Mouse (Mus musculus): Measurements from ENCODE around the gene Acap1. TPM values are rescaled to one million over a fixed set of nuclear protein-coding genes. Genes with fewer than 3 reads are reported as not detected.

Acap1 gene
- total and polyA plus RNA-seq, 3 experiments = 39.6 to 70.9 (median 58.2) TPM

DNA sequence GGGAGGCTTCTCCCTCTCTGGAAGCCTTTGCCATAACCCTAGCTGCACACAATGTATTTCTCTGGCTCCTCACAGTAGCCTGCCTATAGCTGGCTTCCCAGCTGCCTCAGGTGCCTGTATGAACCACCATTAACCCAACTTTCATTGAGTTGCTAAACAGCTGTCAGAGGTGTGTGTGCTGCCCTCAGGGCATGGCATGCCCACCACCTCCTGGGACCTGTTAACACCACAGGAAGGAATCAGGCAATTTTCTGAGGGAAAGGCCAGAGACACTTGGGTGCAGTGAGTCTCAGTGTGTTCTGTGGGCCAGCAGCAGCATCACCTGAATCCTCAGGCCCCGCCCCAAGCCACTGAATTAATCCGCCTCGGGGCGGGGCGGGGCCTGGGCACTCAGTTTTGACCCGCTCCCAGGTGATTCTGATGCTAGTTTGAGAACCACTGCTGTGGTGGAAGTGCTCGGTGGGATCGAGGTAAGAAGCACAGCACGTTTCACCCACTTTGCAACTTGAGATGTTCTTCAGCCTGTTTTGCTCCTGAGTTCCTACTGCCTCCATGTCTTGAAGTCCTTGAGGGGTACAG, 43.2 kb upstream of the Acap1 start:
- in situ Hi-C loops (cut with MboI; ENCODE audit: low pct_ligation_motif_present, low pct_unique_long_range_greater_than_20kb, low sequenced_read_pairs) = no loop called here
- Histone ChIP-seq H3K9ac (ENCODE audit: insufficient read depth, low read depth) (no peak overlapping the region), H3K36me3 (replicated peaks in 1 of 2; ENCODE audit: control insufficient read depth in 1 of 2, insufficient read depth in 1 of 2, low read length in 1 of 2) (peaks cover 0 to 5% of the 10 kb centered on the region in 2 experiments), H3K79me2 (replicated peaks; ENCODE audit: control insufficient read depth, extremely low read depth, insufficient read depth, poor library complexity, severe bottlenecking) (no peaks in the 10 kb centered on the region), H3K27ac (ENCODE audit: insufficient read depth, low read depth) (no peak overlapping the region), H3K4me1 (ENCODE audit: control insufficient read depth in 1 of 2, insufficient read depth in 2 of 2) (peaks cover 0 to 36% of the 10 kb centered on the region in 2 experiments; a peak in 3 of 4 replicates), H3K27me3 (replicated peaks) (peaks cover 65% of the 10 kb centered on the region), H3K4me2 (ENCODE audit: insufficient read depth, low read depth, poor library complexity, severe bottlenecking) (no peak overlapping the region), H3K4me3 (replicated peaks in 1 of 3; ENCODE audit: low read depth in 2 of 3, low read length in 2 of 3, poor library complexity in 1 of 3) (no peak overlapping the region), H3K9me3 (replicated peaks; ENCODE audit: low read length) (no peaks in the 10 kb centered on the region)
- TF ChIP-seq ETS1 (conservative IDR thresholded peaks at IDR 0.05; ENCODE audit: low read depth, low read length) (no peak), MEF2A (IDR thresholded peaks at IDR 0.05; ENCODE audit: borderline replicate concordance, low read depth, low read length) (no peak), RAD21 (IDR thresholded peaks at IDR 0.05; ENCODE audit: low read depth, low read length) (no peak), SIN3A (IDR thresholded peaks at IDR 0.05; ENCODE audit: low read length) (no peak), ZKSCAN1 (IDR thresholded peaks at IDR 0.05; ENCODE audit: borderline replicate concordance, low read depth, low read length) (no peak), UBTF (IDR thresholded peaks at IDR 0.05; ENCODE audit: low read depth, low read length) (no peak)
- no peak for DNase-seq (ENCODE audit: extremely low read depth)
- dilution Hi-C loops (cut with MboI; ENCODE audit: extremely low pct_ligation_motif_present, extremely low pct_unique_long_range_greater_than_20kb, low sequenced_read_pairs) = no loop called here

- Histone ChIP-seq H3K79me2 (replicated peaks; ENCODE audit: control insufficient read depth, extremely low read depth, insufficient read depth, poor library complexity, severe bottlenecking) (no peaks in the 10 kb centered on the region), H3K36me3 (replicated peaks in 1 of 2; ENCODE audit: control insufficient read depth in 1 of 2, insufficient read depth in 1 of 2, low read length in 1 of 2) (peaks cover 0 to 2% of the 10 kb centered on the region in 2 experiments), H3K9me3 (replicated peaks; ENCODE audit: low read length) (no peaks in the 10 kb centered on the region), H3K9ac (ENCODE audit: insufficient read depth, low read depth) (no peak overlapping the region), H3K27ac (ENCODE audit: insufficient read depth, low read depth) (no peak overlapping the region), H3K4me1 (ENCODE audit: control insufficient read depth in 1 of 2, insufficient read depth in 2 of 2) (peaks cover 0 to 36% of the 10 kb centered on the region in 2 experiments; a peak in 3 of 4 replicates), H3K27me3 (replicated peaks) (peaks cover 65% of the 10 kb centered on the region), H3K4me3 (replicated peaks in 1 of 3; ENCODE audit: low read depth in 2 of 3, low read length in 2 of 3, poor library complexity in 1 of 3) (no peak overlapping the region), H3K4me2 (ENCODE audit: insufficient read depth, low read depth, poor library complexity, severe bottlenecking) (no peak overlapping the region)
- dilution Hi-C loops (cut with MboI; ENCODE audit: extremely low pct_ligation_motif_present, extremely low pct_unique_long_range_greater_than_20kb, low sequenced_read_pairs) = no loop called here
- DNase-seq (ENCODE audit: extremely low read depth) = no peak
- no peak for TF ChIP-seq ZC3H11A (IDR thresholded peaks at IDR 0.05; ENCODE audit: low read depth, low read length)
- TF ChIP-seq CTCF (conservative IDR thresholded peaks at IDR 0.05 in 1 of 2, IDR thresholded peaks at IDR 0.05 in 1 of 2; ENCODE audit: low read depth in 2 of 2, low read length in 2 of 2) = no peak
- TF ChIP-seq JUND (conservative IDR thresholded peaks at IDR 0.05; ENCODE audit: low read depth, low read length) = no peak
- TF ChIP-seq PAX5 (IDR thresholded peaks at IDR 0.05; ENCODE audit: low read length) = no peak
- TF ChIP-seq ELF1 (IDR thresholded peaks at IDR 0.05; ENCODE audit: low read depth, low read length) = no peak
- TF ChIP-seq USF2 (conservative IDR thresholded peaks at IDR 0.05; ENCODE audit: low read depth, low read length) = no peak
- no peak for TF ChIP-seq CHD1 (IDR thresholded peaks at IDR 0.05; ENCODE audit: low read depth, low read length)
- TF ChIP-seq MAZ (IDR thresholded peaks at IDR 0.05; ENCODE audit: low read depth, low read length) = no peak
- no peak for TF ChIP-seq MAX (IDR thresholded peaks at IDR 0.05; ENCODE audit: low read length)
- TF ChIP-seq ZMIZ1 (IDR thresholded peaks at IDR 0.05; ENCODE audit: low read depth, low read length) = no peak
- in situ Hi-C loops (cut with MboI; ENCODE audit: low pct_ligation_motif_present, low pct_unique_long_range_greater_than_20kb, low sequenced_read_pairs) = no loop called here
Measured at GRCm38 (mm10) chr11:69937834-69938233, 42.5 kb upstream of the Acap1 start.

Measured in CH12.LX (cell line).